Mouse (Mus musculus) hindbrain, embryonic 16.5 days (tissue): ENCODE data around the gene Gm4969. TPM values are rescaled to one million over a fixed set of nuclear protein-coding genes. Genes with fewer than 3 reads are reported as not detected.
A peak's percentile ranks its signal among the peaks of the same experiment; 100 is the strongest.

ENCODE experiments used
- ATAC-seq: fragments of 200-750 bp; cut with Nextera tagmentation; 2 replicates; pipeline ENCODE4 v1.8.0; 2017; ENCODE audit warnings: moderate TSS enrichment, moderate library complexity
- H3K27ac ChIP-seq: fragments of 300-500 bp; sonication (generic); 2 replicates; pipeline ENCODE4 v1.5.1; 2014; ENCODE audit warnings: low read depth, mild to moderate bottlenecking, control low read depth, low read length, moderate library complexity
- H3K27me3 ChIP-seq: fragments of 300-500 bp; sonication (generic); replicated peaks from 2 replicates; pipeline ENCODE4 v1.6.1; 2014; ENCODE audit warnings: low read length; ENCODE audit not compliant: control insufficient read depth, insufficient read depth
- H3K36me3 ChIP-seq: fragments of 300-500 bp; sonication (generic); 2 replicates; pipeline ENCODE4 v1.6.1; 2014; ENCODE audit warnings: mild to moderate bottlenecking, low read length, moderate library complexity, mixed read lengths; ENCODE audit not compliant: control insufficient read depth, insufficient read depth
- H3K4me1 ChIP-seq: fragments of 300-500 bp; sonication (generic); 2 replicates; pipeline ENCODE4 v1.6.1; 2014; ENCODE audit warnings: low read depth, low read length; ENCODE audit not compliant: control insufficient read depth, insufficient read depth
- H3K4me2 ChIP-seq: fragments of 300-500 bp; sonication (generic); 2 replicates; pipeline ENCODE4 v1.6.1; 2014; ENCODE audit warnings: mild to moderate bottlenecking, low read length, control low read depth, moderate library complexity
- H3K4me3 ChIP-seq: fragments of 300-500 bp; sonication (generic); 2 replicates; pipeline ENCODE4 v1.5.1; 2014; ENCODE audit warnings: mild to moderate bottlenecking, low read length, control low read depth, moderate library complexity
- H3K9ac ChIP-seq: fragments of 300-500 bp; sonication (generic); 2 replicates; pipeline ENCODE4 v1.6.1; 2014; ENCODE audit warnings: low read depth, mild to moderate bottlenecking, control low read depth, low read length, moderate library complexity
- H3K9me3 ChIP-seq: fragments of 300-500 bp; sonication (generic); 2 replicates; pipeline ENCODE4 v1.6.1; 2014; ENCODE audit warnings: mild to moderate bottlenecking, low read length, moderate library complexity; ENCODE audit not compliant: control insufficient read depth
- WGBS: fragments of 180-500 bp; shearing (Covaris S2); extraction: QIAGEN DNeasy Blood & Tissue Kit; methylation state at CpG from one replicate; pipeline ENCODE4 v1.1.7; 2014; 5-methylcytosine and 5-hydroxymethylcytosine counted together
- polyA plus RNA-seq: library from polyadenylated mRNA; unstranded; fragments of >200 nt; fragmentation: Nextera tagmentation; extraction: Ambion mirVana; gene quantifications from 2 replicates; pipeline ENCODE4 v1.2.1, GENCODE M21; 2015

Gm4969 gene
- polyA plus RNA-seq, 1 experiment from 2014 or later: 7.0 TPM

DNA sequence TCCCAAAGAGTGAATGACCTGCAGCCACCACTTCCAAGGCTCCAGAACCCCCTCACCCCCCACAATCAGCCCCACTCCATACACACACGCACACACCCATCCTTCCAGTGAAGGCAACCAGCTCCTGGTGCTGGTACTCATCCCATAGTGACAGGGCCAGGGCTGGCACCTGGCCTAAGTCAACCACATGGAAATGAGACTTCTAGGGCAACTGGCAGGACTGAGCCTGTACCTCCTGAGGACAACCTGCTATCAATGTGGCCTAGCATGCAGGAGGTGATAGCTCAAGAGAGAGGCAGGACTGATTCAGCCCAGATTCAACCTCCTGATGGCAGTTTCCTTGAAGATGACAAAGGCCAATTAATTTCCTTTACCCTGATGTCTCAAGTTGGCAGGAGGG, 17.9 kb downstream of the Gm4969 start:
- peaks cover 8% of the 10 kb centered on the region for H3K36me3 ChIP-seq
- ATAC-seq: no peak
- no peaks in the 10 kb centered on the region; the same call in 1 of the 2 replicates for H3K9me3 ChIP-seq
- H3K9ac ChIP-seq: no peak overlapping the region
- no peaks in the 10 kb centered on the region; the same call in none of the 2 replicates for H3K27me3 ChIP-seq
- WGBS: 86% methylated on average over 1 of the region's 1 CpGs
- no peak overlapping the region for H3K4me3 ChIP-seq
- no peak overlapping the region for H3K4me2 ChIP-seq
- peaks cover 11% of the 10 kb centered on the region for H3K4me1 ChIP-seq
- H3K27ac ChIP-seq: no peak overlapping the region

DNA sequence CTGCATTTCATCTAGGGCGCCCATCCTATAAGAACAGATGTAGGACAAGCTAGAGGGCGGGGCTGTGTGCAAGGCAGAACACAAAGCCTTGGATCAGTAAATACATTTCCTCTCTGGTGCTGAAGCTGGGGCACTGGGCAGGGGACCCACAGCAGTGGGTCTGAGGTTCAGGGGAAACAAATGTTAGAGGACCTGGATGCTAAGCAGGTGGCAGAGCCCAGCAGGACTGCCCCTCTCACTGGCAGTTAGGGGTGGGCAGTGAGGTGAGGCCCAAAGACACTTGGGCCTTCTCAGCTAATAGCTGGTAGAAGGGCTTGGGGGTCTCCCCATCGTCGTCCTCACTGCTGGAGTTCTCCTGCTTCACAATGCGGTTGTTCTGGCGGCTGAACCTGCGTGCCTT, 19.4 kb downstream of the Gm4969 start:
- H3K4me2 ChIP-seq: no peak overlapping the region
- peaks cover 25% of the 10 kb centered on the region for H3K4me1 ChIP-seq
- no peaks in the 10 kb centered on the region; the same call in 1 of the 2 replicates for H3K9me3 ChIP-seq
- H3K4me3 ChIP-seq: no peak overlapping the region
- no peak overlapping the region for H3K9ac ChIP-seq
- H3K27ac ChIP-seq: no peak overlapping the region
- ATAC-seq: no peak
- peaks cover 8% of the 10 kb centered on the region for H3K27me3 ChIP-seq
- 54% methylated on average over 6 of the region's 7 CpGs for WGBS
- H3K36me3 ChIP-seq: peaks cover 8% of the 10 kb centered on the region

GRCm38 (mm10) chr7:19097863-19098262, 20.3 kb downstream of the Gm4969 start:
- Histone ChIP-seq H3K4me1 (peaks cover 32% of the 10 kb centered on the region), H3K9ac (no peak overlapping the region), H3K4me2 (no peak overlapping the region), H3K9me3 (no peaks in the 10 kb centered on the region; the same call in 1 of the 2 replicates), H3K36me3 (peaks cover 3% of the 10 kb centered on the region), H3K27ac (no peak overlapping the region), H3K27me3 (peaks cover 8% of the 10 kb centered on the region), H3K4me3 (no peak overlapping the region)
- ATAC-seq: no peak

GRCm38 (mm10) chr7:19097217-19097616, 21.0 kb downstream of the Gm4969 start:
- H3K4me1 ChIP-seq: peaks cover 34% of the 10 kb centered on the region
- no peak for ATAC-seq
- H3K36me3 ChIP-seq: no peaks in the 10 kb centered on the region
- H3K9me3 ChIP-seq: no peaks in the 10 kb centered on the region
- 59% methylated on average over 2 of the region's 2 CpGs for WGBS
- no peak overlapping the region for H3K9ac ChIP-seq
- no peak overlapping the region for H3K4me2 ChIP-seq
- no peak overlapping the region for H3K27ac ChIP-seq
- H3K27me3 ChIP-seq: peaks cover 8% of the 10 kb centered on the region
- H3K4me3 ChIP-seq: no peak overlapping the region

GRCm38 (mm10) chr7:19096421-19096976, 21.7 kb downstream of the Gm4969 start:
- H3K9ac ChIP-seq: peak overlapping the region; percentile 76
- peaks cover 34% of the 10 kb centered on the region for H3K4me1 ChIP-seq

DNA sequence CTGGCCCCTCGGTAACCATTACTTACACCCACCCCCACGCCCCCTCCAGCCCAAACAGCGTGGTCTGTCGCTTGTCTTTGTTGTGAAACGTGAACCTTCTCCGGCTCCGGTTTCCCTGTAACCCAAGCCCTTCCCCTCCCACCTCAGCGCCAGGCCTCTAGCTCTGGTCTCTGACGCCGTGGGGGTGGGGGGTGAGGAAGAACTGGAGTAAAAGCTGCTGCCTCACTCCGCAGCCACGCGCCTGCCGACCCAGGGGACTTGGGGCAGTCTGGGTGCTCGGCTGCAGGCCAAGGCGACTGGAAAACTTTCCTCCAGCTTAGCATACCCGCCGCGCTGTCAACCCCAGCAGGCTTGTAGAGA, 22.4 kb downstream of the Gm4969 start:
- peaks cover 19% of the 10 kb centered on the region for H3K27me3 ChIP-seq
- under 1% methylated on average over 19 of the region's 19 CpGs for WGBS
- no peaks in the 10 kb centered on the region for H3K9me3 ChIP-seq
- H3K4me3 ChIP-seq: peak overlapping the region; percentile 58
- no peak overlapping the region; the same call in 1 of the 2 replicates for H3K27ac ChIP-seq
- no peak for ATAC-seq
- H3K9ac ChIP-seq: peak overlapping the region; percentile 76
- peaks cover 34% of the 10 kb centered on the region for H3K4me1 ChIP-seq
- H3K36me3 ChIP-seq: 0 out of 2 replicates have a peak, but pooled peaks cover 6% of the 10 kb centered on the region
- peak overlapping the region; percentile 99 for H3K4me2 ChIP-seq

More at GRCm38 (mm10) chr7:19096421-19096976, 21.7 kb downstream of the Gm4969 start:
- Histone ChIP-seq H3K9me3 (no peaks in the 10 kb centered on the region), H3K4me3 (peak overlapping the region; percentile 58), H3K27me3 (peaks cover 13% of the 10 kb centered on the region), H3K27ac (no peak overlapping the region), H3K36me3 (0 out of 2 replicates have a peak, but pooled peaks cover 5% of the 10 kb centered on the region), H3K4me2 (peak overlapping the region; percentile 99)
- 60% methylated on average over 5 of the region's 5 CpGs for WGBS
- no peak for ATAC-seq

- H3K4me3 ChIP-seq: peak overlapping the region; percentile 58
- H3K4me2 ChIP-seq: peak overlapping the region; percentile 99
- H3K4me1 ChIP-seq: peaks cover 34% of the 10 kb centered on the region
- peak overlapping the region; percentile 88 for H3K27ac ChIP-seq
- under 1% methylated on average over 84 of the region's 87 CpGs for WGBS
- H3K9ac ChIP-seq: peak overlapping the region; percentile 76
- peaks cover 20% of the 10 kb centered on the region for H3K27me3 ChIP-seq
- H3K36me3 ChIP-seq: 0 out of 2 replicates have a peak, but pooled peaks cover 6% of the 10 kb centered on the region
- no peak for ATAC-seq
- no peaks in the 10 kb centered on the region for H3K9me3 ChIP-seq
Observed at GRCm38 (mm10) chr7:19094826-19095750, 23.1 kb downstream of the Gm4969 start.

DNA sequence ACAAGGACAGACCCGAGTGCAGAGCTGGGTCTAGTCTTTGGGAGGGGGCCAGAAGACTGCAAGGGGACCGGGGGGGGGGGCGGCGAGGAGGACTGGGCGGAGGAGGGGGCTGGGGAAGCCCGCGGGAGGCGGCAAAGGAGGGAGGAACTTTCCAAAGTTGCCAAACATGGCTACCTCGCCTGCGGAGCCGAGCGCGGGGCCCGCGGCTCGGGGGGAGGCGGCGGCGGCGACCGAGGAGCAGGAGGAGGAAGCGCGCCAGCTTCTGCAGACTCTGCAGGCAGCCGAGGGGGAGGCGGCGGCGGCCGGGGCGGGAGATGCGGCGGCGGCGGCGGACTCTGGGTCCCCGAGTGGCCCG, 23.7 kb downstream of the Gm4969 start, which contains the start of gene Six5:
Six5 (plus strand) TSS at position 124 of the 355 bp plus-strand sequence.
- H3K9ac ChIP-seq: peak within 1 kb of the TSS; percentile 76
- ATAC-seq: no peak
- H3K27me3 ChIP-seq: peaks cover 20% of the 10 kb centered on the region
- H3K27ac ChIP-seq: peak within 1 kb of the TSS; percentile 88
- 4% methylated on average over 17 of the region's 36 CpGs for WGBS
- 0 out of 2 replicates have a peak, but pooled peaks cover 6% of the 10 kb centered on the region for H3K36me3 ChIP-seq
- H3K4me1 ChIP-seq: peaks cover 34% of the 10 kb centered on the region
- no peaks in the 10 kb centered on the region for H3K9me3 ChIP-seq
- H3K4me3 ChIP-seq: peak within 1 kb of the TSS; percentile 58
- H3K4me2 ChIP-seq: peak within 1 kb of the TSS; percentile 99
